Comparison of ENCODE assay signal across 9 mouse cellular contexts in the genomic region with DNA sequence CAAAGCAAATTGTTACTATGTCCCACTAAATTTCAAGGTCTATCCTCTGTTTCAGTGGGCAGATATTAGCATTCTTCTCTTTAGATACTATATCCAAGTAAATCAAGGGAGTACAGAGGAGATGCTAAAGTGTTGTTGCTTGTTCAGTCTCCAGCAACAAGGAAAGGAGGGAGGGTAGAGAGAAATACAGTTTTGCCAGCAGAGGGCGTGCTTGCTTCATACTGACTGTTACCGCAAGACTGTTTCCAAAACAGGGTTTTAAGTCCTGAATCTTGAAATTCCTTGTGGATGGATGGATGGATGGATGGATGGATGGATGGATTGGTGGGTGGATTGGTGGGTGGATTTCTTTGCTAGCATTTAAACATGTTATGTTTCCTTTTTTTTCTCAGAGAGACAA. TPM values are rescaled to one million over a fixed set of nuclear protein-coding genes. Genes with fewer than 3 reads are reported as not detected.
DNase-seq lines count a peak whose midpoint lies in the region; ATAC-seq and TF ChIP-seq lines count a peak whose summit lies in the region.
"Had no signal": no experiment of that assay in that cellular context is flagged by ENCODE, and none has a peak within 500 bp of the region (broad histone marks: within the 10 kb centered on the region; RNA-seq: fewer than 3 reads in every experiment).

No protein-coding gene starts in this region.

- POLR2A ChIA-PET in Patski (lab: Charles Lee), result no interaction called here

- in situ Hi-C loops in Patski (cut with MboI; ENCODE audit: low pct_unique_long_range_greater_than_20kb), result loop anchor here (10.0 kb wide), 1 partner anchor 119 kb away; no protein-coding TSS in a partner anchor

- 9% methylated on average over 2 of the region's 2 CpGs for WGBS in hindbrain, embryonic 11.5 days
- WGBS in hindbrain, embryonic 13.5 days, result 5% methylated on average over 2 of the region's 2 CpGs

- no peaks in the 10 kb centered on the region for H3K36me3 ChIP-seq in hindbrain, embryonic 11.5 days (ENCODE audit: control insufficient read depth, insufficient read depth, low read length)
- peaks cover 9% of the 10 kb centered on the region for H3K36me3 ChIP-seq in hindbrain, embryonic 13.5 days

- DNase-seq in hindbrain, embryonic 11.5 days (ENCODE audit: low spot score), result peak; percentile 74
- DNase-seq in B cell, adult 2 months, result peak; percentile 65 to 66
- no peak for DNase-seq in Patski (ENCODE audit: low read depth, low spot score)
- DNase-seq in embryo, embryonic 10.5 days (ENCODE audit: low spot score), result peak; percentile 78
- peak; percentile 55 for DNase-seq in kidney, postnatal 14 days
- peak; percentile 57 for DNase-seq in thymus, postnatal 25 days

- no peak overlapping the region for H3K27ac ChIP-seq in hindbrain, embryonic 11.5 days (ENCODE audit: low read depth, low read length)
- H3K27ac ChIP-seq in hindbrain, embryonic 13.5 days, result no peak overlapping the region
- H3K27ac ChIP-seq: liver, embryonic 15.5 days had no signal

- no peaks in the 10 kb centered on the region for H3K27me3 ChIP-seq in hindbrain, embryonic 11.5 days (ENCODE audit: control insufficient read depth, insufficient read depth, low read length)
- no peaks in the 10 kb centered on the region for H3K27me3 ChIP-seq in hindbrain, embryonic 13.5 days
- H3K27me3 ChIP-seq in Patski, result no peaks in the 10 kb centered on the region
- H3K27me3 ChIP-seq: liver, embryonic 15.5 days had no signal

- ATAC-seq in hindbrain, embryonic 11.5 days (ENCODE audit: low FRiP score), result no peak
- no peak for ATAC-seq in hindbrain, embryonic 13.5 days (ENCODE audit: low FRiP score)
- no peak for ATAC-seq in Patski
- peak; percentile 88 for ATAC-seq in megakaryocyte progenitor cell, adult 5-6 weeks (replicated peaks; ENCODE audit: poor library complexity)

- H3K4me3 ChIP-seq in hindbrain, embryonic 11.5 days (ENCODE audit: low read depth, low read length), result no peak overlapping the region
- H3K4me3 ChIP-seq in hindbrain, embryonic 13.5 days, result no peak overlapping the region
- H3K4me3 ChIP-seq: liver, embryonic 15.5 days had no signal

- peak; percentile 72 for TF ChIP-seq CTCF in Patski (IDR thresholded peaks at IDR 0.05)

- CTCF ChIA-PET in Patski (lab: Charles Lee), result interaction anchor here (0.7 to 1.5 kb wide), 5 partner anchors 10 to 16 kb away, joined by 3 to 4 read pairs (median 3); no protein-coding TSS in a partner anchor

- no peaks in the 10 kb centered on the region for H3K9me3 ChIP-seq in hindbrain, embryonic 11.5 days (ENCODE audit: control insufficient read depth, low read length)
- H3K9me3 ChIP-seq in hindbrain, embryonic 13.5 days, result no peaks in the 10 kb centered on the region
- H3K9me3 ChIP-seq: liver, embryonic 15.5 days had no signal

- no peak overlapping the region for H3K9ac ChIP-seq in hindbrain, embryonic 11.5 days (ENCODE audit: low read depth, low read length)
- H3K9ac ChIP-seq in hindbrain, embryonic 13.5 days, result no peak overlapping the region
- H3K9ac ChIP-seq: liver, embryonic 15.5 days had no signal

- H3K4me2 ChIP-seq in hindbrain, embryonic 11.5 days (replicated peaks; ENCODE audit: low read depth, low read length), result no peak overlapping the region
- no peak overlapping the region for H3K4me2 ChIP-seq in hindbrain, embryonic 13.5 days
- H3K4me2 ChIP-seq: liver, embryonic 15.5 days had no signal

- no peaks in the 10 kb centered on the region for H3K4me1 ChIP-seq in hindbrain, embryonic 11.5 days (replicated peaks; ENCODE audit: control insufficient read depth, insufficient read depth, low read length)
- no peaks in the 10 kb centered on the region for H3K4me1 ChIP-seq in hindbrain, embryonic 13.5 days (replicated peaks)
- H3K4me1 ChIP-seq: liver, embryonic 15.5 days had no signal

RNA-seq across cellular contexts. Expression of gene Slc25a4, which starts 25.7 kb away (rescaled TPM):
- 486 and 529 TPM in 2 replicates for polyA plus RNA-seq in hindbrain, embryonic 11.5 days (2014; fragmentation: Nextera tagmentation; extraction: Ambion mirVana)
- polyA plus RNA-seq in hindbrain, embryonic 13.5 days (2015; fragmentation: Nextera tagmentation; extraction: Ambion mirVana), result 799 and 807 TPM in 2 replicates
- 650 TPM for polyA plus RNA-seq in Patski (2021)
- 87.5 and 94.7 TPM in 2 replicates for total RNA-seq in megakaryocyte progenitor cell, adult 5-6 weeks (2015)
- 157 and 166 TPM in 2 replicates for total RNA-seq in megakaryocyte progenitor cell, adult 5-6 weeks (2017)

RNA-seq across cellular contexts. Expression of gene Snx25, which starts 33.4 kb away (rescaled TPM):
- 5.7 and 7.9 TPM in 2 replicates for polyA plus RNA-seq in hindbrain, embryonic 11.5 days (2014; fragmentation: Nextera tagmentation; extraction: Ambion mirVana)
- 6.4 TPM in 2 replicates for polyA plus RNA-seq in hindbrain, embryonic 13.5 days (2015; fragmentation: Nextera tagmentation; extraction: Ambion mirVana)
- 38.3 TPM for polyA plus RNA-seq in Patski (2021)
- 11.7 and 11.9 TPM in 2 replicates for total RNA-seq in megakaryocyte progenitor cell, adult 5-6 weeks (2015)
- total RNA-seq in megakaryocyte progenitor cell, adult 5-6 weeks (2017), result 8.9 and 9.7 TPM in 2 replicates

RNA-seq across cellular contexts. Expression of gene Cfap97, which starts 33.8 kb away (rescaled TPM):
- polyA plus RNA-seq in hindbrain, embryonic 11.5 days (2014; fragmentation: Nextera tagmentation; extraction: Ambion mirVana), result 18.5 and 21.9 TPM in 2 replicates
- polyA plus RNA-seq in hindbrain, embryonic 13.5 days (2015; fragmentation: Nextera tagmentation; extraction: Ambion mirVana), result 29.2 and 30.5 TPM in 2 replicates
- 22.0 TPM for polyA plus RNA-seq in Patski (2021)
- total RNA-seq in megakaryocyte progenitor cell, adult 5-6 weeks (2015), result 31.3 and 31.7 TPM in 2 replicates
- total RNA-seq in megakaryocyte progenitor cell, adult 5-6 weeks (2017), result 23.7 and 27.8 TPM in 2 replicates
